Mouse (Mus musculus) retina, postnatal 7 days (tissue): ENCODE measurements around the gene Nbea.

Experiments used
- DNase-seq: peaks from one replicate; pipeline ENCODE4 v3.0.0-alpha.2; 2012; ENCODE audit warnings: low read depth, low spot score

The Nbea gene

GRCm38 (mm10) chr3:55784101-55784500, 399.4 kb downstream of the Nbea start:
- DNase-seq: no peak

DNA sequence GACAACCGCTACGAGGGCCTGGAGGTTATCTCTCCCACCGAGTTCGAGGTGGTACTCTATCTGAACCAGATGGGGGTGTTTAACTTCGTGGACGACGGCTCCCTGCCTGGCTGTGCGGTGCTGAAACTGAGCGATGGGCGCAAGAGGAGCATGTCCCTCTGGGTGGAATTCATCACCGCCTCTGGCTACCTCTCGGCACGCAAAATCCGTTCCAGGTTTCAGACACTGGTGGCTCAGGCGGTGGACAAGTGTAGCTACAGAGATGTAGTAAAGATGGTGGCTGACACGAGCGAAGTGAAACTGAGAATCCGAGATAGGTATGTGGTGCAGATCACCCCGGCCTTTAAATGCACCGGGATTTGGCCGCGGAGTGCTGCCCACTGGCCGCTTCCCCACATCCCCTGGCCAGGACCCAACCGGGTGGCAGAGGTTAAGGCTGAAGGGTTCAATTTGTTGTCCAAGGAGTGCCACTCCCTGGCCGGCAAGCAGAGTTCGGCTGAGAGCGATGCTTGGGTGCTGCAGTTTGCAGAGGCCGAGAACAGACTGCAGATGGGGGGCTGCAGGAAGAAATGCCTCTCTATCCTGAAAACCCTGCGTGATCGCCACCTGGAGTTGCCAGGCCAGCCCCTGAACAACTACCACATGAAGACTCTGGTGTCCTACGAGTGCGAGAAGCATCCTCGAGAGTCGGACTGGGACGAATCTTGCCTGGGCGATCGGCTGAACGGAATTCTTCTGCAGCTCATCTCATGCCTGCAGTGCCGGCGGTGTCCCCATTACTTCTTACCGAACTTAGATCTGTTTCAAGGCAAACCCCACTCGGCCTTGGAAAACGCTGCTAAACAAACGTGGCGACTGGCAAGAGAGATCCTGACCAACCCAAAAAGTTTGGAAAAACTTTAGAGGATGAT, 400.1 kb downstream of the Nbea start:
- no peak for DNase-seq

DNA sequence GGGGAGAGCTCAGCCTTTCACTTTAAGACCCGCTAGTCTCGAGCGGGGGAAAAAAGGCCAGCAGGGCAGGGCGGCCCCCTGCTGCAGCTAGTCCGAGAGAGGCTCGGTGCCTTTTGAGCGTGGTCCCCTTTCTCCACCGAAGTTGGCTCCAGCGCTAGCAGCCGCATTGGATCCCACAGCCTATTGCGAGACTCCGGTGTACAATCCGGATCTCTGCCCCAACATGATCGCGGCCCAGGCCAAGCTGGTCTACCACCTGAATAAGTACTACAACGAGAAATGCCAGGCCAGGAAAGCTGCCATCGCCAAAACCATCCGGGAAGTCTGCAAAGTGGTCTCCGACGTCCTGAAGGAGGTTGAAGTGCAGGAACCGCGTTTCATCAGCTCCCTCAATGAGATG, 400.7 kb downstream of the Nbea start:
- no peak for DNase-seq

DNA sequence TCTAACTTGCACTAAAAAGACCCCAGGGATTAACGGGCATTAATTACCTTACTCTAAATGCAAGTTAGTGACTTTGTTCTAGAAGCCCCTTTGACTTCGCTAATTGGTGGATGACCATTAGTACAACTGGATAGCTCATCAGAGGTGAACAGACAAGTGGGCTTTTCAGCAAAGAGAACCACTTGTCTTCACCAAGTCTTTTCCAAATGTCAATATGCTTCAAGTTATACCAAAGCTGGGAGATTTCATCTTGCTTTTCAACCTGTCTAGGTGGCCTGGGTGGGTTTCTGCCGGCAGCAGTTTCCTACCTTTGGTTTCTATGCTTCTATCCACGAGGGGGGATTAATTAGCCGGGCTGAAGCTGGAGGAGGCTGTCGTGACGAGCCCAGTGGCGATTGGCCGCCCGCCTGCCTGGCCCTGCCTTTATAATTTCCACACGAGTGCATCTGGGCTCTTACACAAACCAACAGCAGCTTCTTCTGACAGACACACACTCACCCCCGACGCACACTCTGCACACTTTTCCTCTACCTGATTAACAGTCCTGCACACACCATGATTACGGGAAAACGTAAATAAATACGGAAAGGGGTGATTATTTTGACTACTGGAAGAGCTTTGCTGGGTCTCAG, 401.3 kb downstream of the Nbea start, which contains the start of gene Mab21l1:
TSS of gene Mab21l1 (plus strand) at position 455 of the 632 bp plus-strand sequence.
- peak; percentile 79 for DNase-seq

DNA sequence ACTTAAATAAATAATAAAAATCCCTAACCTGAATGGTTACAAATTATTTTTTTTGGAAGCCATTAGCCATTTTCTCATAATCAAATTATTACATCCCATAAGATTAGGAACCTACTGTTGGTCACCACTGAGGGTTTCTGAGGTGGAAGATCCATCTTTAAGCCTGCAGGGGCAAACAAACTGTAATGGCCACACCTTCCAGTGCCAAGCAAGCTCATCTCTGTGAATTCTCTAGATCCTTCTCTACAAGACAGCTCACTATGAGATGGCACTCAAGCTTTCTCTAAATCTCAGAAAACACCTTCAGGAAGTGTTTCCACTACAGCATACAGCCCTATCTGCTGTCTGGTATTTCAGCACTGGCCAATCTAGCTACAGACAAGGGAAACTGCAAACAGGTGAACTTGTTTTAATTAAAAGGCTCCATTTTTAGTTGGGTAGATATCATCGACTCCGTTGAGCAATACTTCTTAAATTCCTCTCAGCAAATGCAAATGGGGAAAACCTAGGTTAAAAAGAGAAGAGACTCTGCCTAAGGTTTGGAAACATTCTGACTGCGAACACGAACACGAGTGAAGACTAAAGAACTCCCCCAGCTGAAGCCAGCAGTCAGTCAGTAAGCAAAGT, 402.0 kb downstream of the Nbea start:
- no peak for DNase-seq

DNA sequence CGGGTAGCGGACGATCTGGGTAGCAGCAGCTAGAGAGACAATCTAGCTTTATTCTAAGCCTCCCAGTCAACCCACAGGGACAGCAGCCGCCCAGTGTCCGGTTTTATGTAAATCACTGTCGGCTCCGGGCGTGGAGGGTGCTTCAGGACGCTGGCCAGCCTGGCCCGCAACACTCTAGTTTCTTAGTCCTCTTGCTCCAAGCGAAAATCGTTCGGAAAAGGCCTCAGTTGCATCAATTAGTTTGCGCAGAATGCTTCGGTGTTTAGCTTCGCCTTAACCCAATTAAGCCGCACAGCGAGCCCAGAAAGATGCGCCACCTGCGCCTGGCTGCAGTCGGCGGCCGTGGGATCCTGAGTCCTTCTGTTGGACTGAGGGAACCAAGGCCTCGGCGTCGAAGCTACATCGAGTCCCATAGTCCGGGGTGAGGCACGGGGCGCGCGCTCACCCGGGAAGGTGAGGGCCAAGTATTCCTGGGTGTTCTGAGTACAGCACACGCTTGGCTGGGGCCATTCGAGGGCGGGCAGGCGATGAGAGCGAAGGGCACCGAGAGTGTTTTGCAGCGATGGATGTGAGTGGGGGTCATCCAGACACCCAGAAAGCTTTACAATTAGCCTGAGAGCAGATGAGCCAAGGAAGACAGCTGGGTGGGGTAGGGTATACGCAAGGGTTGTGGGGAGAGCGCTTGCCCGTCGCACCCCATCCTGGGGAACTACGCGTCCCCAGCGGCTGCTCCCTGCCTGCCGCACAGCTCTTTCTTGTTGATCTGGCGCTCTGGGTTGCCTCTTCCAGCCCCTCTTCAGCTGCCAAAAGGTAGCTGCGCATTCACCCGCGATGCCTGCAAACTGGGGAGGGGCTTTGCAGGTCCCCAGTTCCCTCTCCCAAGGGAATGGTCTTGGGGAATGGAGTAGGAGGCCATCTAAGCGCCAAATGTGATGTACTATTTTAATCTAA, 403.1 kb downstream of the Nbea start:
- no peak for DNase-seq

DNA sequence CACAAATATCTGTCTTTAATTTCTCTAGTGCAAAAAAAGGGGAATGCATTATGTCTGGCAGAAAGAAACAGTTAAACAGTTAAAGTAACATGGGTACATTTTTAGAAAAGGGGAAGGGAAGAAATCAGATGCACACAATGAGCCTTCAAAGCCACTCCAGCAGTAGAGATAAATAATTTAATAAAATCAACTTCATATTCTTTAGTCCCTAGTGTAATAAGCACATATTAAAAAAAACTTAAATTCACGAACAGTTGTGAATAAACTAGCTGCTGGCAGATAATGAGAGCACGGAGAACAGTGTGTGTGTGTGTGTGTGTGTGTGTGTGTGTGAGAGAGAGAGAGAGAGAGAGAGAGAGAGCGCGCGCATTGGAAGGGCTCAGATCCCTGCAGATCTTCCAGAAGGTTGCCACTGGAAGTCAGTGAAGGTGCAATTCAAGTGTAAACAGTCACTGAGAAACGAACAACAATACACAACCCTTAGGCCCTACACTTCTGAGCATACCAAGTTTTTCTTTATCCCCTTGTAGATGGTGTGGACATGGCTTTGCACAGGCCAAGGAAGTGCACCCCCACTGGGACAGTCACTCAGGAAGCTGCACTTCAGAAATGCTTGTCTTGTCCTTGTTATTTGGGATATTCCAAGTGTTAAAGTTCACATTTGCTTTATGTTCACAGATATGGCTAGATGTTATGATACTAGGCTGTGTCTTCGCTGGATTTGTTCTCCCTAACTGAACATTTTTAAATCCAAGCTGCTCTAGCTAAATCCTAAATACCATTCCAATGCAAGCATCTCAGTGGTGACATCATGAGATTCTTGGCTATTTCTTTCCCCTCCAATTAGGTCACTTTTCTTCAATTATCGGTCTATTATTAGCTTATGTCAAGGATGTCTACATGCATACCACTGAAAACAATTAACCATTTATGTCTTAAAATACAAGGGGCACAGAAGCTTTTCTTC, 404.5 kb downstream of the Nbea start:
- DNase-seq: no peak

DNA sequence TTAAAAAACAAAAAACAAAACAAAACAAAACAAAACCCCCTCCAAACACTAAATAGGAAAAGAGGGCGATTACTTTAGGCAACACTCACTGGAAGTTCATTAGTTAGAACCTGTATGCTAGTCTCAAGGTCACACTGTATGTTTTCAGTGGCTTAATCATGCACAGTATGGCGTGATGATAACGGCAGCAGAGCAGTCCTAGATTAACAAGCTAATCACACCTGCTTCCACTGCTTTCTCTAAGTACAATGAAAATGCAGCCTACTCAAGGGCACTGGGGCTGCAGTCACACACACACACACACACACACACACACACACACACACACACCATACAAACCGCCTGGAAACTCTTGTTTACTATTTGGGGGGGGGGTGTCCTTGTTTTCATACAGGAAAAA, 406.0 kb downstream of the Nbea start:
- DNase-seq: no peak

DNA sequence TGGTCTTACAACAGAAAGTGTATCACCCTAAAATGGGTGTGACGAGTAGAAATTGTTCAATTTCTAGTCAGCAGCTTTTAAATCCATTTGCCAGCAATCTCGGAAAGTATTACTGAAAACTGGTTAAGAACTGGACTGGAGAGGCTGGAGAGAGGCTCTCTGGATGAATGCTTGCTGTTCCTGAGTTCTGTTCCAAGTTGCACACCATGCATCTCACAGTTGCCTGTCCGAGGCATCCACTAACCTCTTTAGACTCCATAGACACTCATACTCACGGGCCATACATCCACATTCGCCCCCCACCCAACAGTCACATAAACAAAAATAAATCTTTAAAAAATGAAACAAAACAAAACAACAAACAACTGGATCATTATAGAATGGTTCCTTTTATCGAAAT, 407.7 kb downstream of the Nbea start:
- DNase-seq: no peak

GRCm38 (mm10) chr3:55775245-55775644, 408.3 kb downstream of the Nbea start:
- no peak for DNase-seq

GRCm38 (mm10) chr3:55774203-55774602, 409.3 kb downstream of the Nbea start:
- no peak for DNase-seq

GRCm38 (mm10) chr3:55769308-55769707, 414.2 kb downstream of the Nbea start:
- DNase-seq: no peak

DNA sequence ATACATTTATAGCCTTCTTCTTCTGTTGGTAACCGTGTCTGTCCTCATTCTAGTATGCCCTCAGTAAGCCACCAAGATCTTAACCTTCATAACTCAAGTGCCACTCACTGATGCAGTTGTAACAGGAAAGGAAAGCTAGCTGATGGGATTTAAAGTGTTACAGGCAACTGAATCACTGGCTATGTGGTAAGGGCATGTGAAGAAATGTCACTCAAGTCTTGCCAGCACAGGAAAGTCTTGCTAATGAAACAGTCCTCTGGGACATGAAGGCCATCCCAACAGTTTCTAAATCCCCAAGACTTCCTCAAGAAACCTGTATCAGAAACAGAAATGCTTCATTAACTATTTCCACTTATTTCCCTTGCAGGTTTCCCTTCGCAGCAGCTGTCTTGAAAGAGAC, 414.8 kb downstream of the Nbea start:
- no peak for DNase-seq

DNA sequence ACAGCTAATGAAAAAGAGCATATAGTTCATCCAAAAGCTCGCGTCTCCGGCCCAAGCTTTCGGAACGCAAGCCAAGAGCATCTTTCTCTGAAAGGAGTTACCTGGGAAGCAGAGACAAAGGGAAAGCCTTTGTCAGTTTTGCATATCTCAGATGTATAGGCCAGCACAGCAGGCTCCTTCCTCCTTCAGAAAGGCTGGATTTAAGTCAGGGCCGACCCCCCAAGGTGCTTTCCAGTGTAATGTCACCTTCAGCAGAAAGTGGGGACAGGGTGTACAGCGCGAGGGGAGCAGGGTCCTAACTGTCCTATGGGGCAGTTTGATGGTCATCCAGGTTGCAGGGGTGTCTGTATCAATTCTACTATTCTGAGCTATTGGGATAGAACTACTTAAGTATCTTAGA, 419.9 kb downstream of the Nbea start:
- DNase-seq: no peak

DNA sequence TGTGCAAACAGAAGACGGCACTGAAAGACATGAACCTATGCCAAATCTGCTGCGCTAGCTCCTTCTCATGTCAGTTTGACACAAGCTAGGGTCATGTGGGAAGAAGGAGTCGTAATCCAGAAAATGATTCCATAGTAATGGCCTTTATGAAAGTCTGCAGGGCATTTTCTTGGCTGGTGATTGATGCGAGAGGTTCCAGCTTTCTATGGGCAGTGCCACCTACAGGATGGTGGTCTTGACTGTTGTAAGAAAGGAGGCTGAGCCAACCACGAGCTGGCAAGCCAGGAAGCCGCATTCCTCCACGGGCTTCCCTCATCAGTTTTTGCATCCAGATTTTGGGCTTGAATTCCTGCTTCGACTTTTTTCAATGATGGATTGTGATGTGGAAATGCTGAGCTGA, 425.2 kb downstream of the Nbea start:
- no peak for DNase-seq

- no peak for DNase-seq
These were observed 426.8 kb downstream of the Nbea start for GRCm38 (mm10) chr3:55756602-55757190.

- no peak for DNase-seq
These were observed 427.5 kb downstream of the Nbea start for GRCm38 (mm10) chr3:55755805-55756601.

- DNase-seq: no peak
These were observed 428.4 kb downstream of the Nbea start for GRCm38 (mm10) chr3:55754981-55755608.

GRCm38 (mm10) chr3:55753872-55754271, 429.6 kb downstream of the Nbea start:
- DNase-seq: no peak
